Mouse (Mus musculus): ENCODE measurements around the gene Igf2bp2.

Igf2bp2 gene

DNA sequence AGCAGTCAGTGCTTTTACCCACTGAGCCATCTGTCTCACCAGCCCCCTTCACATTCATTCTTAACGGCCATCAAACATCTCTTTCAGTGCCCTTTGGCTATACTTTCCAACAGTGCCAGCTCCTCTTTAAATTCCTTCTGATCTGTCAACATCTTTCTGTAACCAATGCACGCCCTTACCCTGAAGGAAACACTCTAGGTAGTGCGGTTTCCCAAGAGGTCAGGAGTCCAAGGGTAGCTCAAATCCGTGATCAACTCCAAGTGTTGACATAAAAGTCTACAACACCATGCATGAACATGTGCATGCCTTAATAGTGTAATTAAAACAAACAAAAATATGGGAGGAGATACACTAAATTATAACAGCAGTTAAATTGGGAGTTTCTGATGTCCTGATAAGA, 53.9 kb downstream of the Igf2bp2 start:
- DNase-seq (ENCODE audit: extremely low spot score, low read depth, low spot score), result no peak

DNA sequence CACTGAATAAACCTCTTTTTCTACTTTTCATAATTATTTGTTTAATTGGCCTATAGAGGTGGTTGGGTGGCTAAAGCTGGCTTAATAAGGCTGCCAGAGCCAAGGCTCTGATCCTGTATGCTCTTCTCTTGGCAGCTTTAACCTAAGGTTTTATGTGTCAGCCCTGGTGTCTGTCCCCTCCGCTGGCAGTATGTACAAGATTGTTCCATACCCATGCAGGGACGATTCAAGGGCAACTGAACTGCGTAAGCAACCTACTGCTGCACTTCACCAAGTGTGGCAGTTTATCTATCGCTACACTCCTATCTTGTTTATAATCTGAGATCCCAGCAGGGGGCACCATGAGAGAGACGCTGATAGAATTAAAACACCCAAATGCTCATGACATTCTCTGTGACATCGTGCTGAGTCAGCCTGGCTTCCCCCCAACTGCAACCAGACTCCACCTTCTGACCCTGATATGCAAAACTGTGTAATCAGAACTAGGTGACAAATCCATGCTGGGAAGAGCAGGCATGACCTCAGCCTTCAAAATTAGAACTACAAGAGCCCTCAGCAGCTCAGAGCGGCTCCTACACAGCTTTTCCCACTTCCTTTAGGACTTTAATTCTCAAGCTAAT, 55.1 kb downstream of the Igf2bp2 start:
- DNase-seq (ENCODE audit: extremely low spot score, low read depth, low spot score), result no peak

DNA sequence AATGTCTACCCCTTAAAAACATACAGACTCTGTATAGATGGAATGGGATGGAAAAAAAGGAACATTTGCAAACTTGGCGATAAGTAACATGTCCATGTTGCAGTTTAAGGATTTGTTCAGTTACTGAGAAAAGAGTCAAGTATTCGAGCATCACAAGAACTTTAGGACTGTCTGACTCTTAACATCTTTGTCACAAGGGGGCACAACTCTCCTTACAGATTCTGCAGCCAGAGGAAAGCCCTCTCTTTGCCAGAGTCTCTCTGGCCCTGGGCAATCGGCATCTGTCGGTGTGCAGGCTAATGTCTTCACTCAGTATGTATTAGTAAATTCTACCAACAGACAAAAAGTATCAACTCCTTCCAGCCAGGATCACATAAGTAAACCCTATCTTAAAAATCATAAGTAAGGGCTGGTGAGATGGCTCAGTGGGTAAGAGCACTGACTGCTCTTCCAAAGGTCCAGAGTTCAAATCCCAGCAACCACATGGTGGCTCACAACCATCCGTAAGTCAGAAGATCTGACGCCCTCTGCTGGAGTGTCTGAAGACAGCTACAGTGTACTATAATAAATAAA, 57.0 kb downstream of the Igf2bp2 start:
- no peak for DNase-seq (ENCODE audit: extremely low spot score, low read depth, low spot score)

DNA sequence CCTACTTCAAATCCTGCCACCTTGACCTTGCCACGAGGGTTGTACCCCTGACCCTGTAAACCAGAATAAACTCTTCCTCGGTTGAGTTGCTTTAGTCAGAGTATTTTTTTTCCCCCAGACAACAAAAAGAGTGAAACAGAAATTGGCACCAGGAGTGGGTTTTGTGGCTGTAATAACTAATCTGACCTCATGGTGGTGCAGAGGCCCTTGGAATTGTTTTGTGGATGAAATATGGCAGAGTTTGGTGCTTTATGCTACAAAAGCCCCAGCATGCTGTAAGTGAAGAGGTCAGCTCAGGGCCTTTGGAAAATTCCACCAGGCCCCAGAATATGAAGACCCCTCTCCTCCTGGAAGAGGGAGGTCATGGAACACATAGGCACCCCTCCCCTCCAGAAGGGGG, 63.0 kb downstream of the Igf2bp2 start:
- no peak for DNase-seq (ENCODE audit: extremely low spot score, low read depth, low spot score)

DNA sequence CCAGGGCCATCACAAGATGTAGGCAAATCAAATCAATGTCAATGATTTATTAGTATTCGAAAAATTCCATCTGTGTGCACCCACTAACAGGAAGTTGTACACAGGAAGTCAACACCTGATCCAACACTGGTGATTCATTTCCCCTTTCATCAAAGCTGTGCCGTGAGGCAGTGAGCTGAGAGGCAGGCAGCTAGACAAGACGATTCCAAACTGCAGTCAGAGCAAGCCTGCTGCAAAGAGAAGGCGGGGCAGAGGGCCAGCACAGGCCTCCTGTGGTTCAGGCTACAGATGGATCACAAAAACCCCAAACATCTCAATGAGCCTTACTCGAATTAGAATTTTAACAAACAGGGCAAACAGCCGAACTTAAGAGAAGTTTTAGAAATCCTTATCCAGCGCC, 65.4 kb downstream of the Igf2bp2 start:
- DNase-seq (ENCODE audit: extremely low spot score, low read depth, low spot score), result no peak

DNA sequence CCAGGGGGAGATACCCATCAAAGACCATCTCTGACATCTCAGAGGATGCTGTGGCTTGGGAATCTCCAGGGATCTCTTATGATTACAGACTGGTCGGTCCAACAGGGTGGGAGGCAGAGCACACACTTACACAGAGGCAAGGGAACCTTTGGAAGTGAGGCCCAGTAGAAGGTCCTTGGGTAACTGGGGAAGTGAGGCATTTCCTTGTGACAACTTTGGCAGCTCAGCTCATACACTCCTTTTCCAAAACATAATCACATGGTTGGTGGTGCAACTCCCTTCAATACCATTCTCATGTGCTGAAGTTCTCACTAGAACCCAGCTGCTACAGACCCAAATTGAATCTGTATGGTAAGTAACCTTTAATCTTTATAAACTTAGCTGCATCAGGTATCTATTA, 67.3 kb downstream of the Igf2bp2 start:
- no peak for DNase-seq (ENCODE audit: extremely low spot score, low read depth, low spot score)

DNA sequence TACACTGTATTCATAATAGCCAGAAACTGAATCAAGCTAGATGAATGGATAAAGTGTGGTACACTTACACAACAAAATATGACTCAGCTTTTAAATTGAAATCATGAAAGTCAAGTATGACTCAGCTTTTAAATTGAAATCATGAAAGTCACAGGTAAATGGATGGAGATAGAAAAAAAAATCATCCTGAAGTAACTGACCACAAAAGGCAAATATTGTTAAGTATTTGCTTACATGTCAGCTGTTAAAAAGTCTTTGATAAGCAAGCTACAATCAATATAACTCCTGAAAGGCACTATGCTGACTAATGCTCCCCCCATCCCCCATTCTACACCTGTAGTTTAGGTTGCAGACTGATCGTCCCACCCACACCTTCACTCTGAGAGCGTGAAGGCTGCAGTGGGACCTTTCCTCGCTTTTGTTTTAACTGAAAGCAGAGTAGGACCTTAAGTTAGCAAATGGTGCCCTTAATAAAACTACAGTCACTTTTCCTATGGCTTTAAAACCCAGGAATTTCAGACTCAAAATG, 71.8 kb downstream of the Igf2bp2 start:
- no peak for DNase-seq (ENCODE audit: extremely low spot score, low read depth, low spot score)

DNA sequence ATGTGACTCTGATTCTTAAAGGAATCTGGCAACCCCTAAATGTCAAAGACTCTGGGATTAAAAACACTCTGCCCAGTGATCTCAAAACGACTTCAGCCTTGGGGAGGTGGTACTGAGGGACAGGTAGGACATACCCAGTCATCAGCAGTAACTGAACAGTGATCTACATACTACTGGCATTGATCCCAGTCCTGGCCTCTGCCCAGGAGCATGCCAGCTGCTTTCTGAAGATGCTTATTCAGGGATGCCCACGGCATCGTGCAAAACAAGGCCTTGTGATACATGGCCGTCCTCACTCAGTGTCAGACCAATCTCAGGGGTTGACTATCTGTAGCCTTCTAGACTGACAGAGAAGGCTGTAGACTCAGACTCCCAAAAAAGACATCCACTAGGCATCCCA, 77.7 kb downstream of the Igf2bp2 start:
- no peak for DNase-seq (ENCODE audit: extremely low spot score, low read depth, low spot score)

DNA sequence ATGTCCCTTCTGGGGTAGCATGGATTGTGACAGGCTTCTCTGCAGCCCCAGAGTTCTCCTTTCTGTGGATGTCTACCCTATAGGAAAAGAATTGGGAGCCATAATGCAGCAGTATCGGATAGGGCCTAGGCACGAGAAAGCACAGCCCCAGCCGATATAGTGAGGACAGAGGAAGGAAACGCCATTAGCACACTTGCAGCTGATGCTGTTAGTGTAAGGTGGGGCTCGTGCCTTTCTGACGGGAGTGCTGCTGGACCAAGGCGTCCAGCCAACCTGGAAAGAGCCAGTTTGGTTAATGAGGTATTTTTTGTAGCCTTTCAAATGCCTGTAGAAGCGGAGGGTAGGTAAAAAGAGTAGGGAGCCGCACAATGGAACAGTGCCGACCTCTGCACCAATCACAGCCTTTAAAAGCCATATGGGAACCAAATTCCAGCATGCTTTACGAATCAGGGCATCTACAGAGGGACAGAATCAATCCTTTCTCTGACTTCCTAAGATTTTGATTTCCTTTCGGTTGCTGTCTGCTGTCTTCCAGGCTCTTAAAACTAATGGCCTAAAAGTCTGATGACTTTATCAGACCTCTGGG, 82.9 kb downstream of the Igf2bp2 start:
- no peak for DNase-seq (ENCODE audit: extremely low spot score, low read depth, low spot score)

DNA sequence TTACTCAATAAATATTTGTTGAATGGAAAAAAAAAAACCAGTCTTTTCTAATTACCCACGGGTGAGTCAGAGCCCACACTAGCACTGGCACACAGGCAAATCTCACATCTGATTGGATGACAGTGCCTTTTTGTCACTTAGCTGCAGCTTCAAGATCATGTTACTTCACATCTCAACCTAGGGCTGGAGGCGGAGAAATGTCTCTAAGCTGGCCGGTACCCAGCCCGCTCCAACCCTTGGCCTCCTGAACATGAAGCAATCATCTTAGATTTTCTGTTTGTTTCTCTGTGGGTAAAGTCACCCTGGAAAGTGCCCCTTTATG, 86.5 kb downstream of the Igf2bp2 start:
- DNase-seq (ENCODE audit: extremely low spot score, low read depth, low spot score), result no peak

DNA sequence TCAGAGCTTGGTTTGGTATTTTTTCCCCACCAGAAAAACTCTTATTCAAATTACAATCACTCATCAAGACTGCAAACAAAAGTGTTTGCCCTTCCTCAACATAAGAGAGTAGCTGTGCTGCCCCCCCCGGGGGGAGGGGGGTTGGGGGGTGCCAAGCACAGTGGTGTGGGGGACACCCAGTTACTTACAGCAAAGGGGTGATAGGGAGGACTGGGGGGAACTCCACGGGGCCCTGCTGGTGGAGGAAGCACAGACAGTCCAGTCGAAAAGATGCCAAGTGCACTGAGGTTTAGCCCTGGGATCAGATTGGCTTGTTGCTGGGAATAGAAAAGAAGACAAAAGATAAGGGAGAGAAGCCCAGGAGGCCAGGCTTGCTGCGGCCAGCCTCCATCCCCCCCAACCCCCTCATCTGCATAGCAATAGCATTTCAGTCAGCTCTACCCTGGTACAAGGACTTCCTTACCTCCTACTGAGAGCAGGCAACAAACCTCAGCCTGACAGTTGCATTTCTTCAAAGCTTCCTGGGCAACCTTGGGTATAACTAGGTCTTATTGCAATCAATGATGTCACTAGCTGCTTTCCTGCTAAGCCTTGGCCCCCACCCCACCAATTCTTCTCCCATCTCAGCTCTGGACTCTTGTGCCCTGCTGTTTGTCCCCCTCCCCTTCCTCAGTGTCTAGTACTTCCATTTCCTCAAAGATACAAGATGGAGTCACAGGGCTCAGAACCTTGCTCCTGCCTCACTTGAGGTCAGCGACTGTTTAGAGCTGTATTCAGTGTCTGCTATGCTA, 87.1 kb downstream of the Igf2bp2 start:
- no peak for DNase-seq (ENCODE audit: extremely low spot score, low read depth, low spot score)

DNA sequence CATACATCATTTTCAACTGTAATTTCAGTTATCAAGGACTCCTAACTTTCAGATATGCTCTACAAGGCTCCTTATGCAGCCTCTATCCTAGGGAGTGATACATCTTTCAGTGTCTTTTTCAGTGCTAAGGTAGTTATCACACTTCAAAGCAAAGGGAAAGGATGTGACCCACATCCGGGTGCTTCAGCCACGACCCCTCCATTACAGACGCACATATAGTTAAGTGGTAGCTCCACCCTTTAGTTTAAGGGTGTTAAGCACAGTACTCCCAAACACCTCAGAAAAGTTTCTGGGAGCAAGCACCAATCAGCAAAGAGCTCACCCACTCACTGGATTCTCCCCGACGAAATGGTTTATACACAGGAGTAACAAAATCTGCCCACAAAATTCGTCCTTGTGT, 88.0 kb downstream of the Igf2bp2 start:
- DNase-seq (ENCODE audit: extremely low spot score, low read depth, low spot score), result no peak

DNA sequence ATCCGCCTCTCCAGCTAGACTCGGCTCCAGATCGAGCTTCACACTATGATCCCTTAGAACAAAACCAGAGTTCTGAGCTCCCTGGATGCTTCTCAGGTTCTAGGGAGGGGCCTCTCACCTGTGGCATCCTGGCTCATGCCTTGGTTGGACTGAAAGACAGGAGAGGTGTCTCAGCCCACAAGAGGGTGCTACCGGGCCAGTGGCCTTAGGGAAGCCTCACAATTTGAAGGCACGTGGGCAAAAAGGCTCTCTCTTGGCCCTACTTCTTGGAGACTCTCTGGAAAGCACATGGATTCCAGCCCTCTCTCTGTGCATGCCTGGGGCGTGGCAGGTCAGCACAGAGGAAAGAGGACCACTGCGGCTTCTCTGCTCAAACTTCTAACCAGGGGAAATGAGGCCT, 91.7 kb downstream of the Igf2bp2 start:
- DNase-seq (ENCODE audit: extremely low spot score, low read depth, low spot score), result no peak

DNA sequence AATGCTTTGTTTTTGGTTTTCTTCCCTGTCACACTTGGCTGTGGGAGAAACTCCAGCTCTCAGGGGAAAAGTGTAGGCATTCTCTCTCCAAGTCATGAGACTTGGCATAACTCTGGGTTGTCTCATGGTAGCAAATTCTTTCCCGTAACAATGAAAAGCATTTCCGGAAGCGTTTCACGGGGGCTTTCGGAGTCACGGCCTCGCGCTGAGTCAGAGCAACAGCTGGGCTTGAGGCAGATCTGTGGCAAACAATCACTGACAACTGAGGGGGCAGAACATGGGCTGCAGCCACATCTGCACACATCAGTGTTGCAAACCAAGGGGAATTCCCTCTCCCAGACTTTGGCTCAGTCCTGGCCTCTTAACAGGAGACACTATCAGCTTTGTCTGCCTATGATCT, 95.7 kb downstream of the Igf2bp2 start:
- DNase-seq (ENCODE audit: extremely low spot score, low read depth, low spot score), result no peak

DNA sequence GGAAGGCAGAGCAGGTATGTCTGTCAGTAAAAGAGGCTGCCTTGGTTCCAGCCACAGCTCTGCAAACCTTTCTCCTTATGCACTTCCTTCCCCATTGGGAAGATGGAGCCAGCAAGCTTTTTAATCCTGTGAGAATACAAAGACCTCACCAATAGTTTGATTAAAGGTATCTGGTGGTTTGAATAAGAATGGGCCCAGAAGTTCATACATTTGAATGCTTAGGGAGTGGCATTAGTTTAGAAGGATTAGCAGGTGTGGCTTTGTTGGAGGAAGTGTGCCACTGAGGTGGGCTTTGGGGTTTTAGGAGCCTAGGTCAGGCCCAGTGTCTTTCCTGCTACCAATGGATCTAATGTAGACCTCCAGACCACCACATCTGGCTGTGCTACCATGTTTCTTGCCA, 97.6 kb downstream of the Igf2bp2 start:
- no peak for DNase-seq (ENCODE audit: extremely low spot score, low read depth, low spot score)

DNA sequence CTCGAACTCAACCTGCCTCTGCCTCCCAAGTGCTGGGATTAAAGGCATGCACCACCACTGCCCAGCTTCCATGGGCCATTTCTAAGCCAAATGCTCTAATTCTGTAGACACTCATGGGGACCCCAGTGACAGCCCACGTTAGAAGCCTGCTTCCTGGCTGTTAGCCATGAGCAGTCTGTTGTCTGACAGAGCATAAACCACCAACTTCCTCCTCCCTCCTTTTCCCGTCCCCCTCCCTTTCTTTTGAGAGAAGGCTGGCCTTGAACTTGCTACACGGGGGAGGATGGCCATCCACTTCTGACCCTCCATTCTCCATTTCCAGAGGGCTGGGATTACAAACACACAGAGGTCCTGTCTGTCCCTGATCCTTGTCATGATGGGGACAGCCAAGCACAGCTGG, 100.8 kb downstream of the Igf2bp2 start:
- no peak for DNase-seq (ENCODE audit: extremely low spot score, low read depth, low spot score)

DNA sequence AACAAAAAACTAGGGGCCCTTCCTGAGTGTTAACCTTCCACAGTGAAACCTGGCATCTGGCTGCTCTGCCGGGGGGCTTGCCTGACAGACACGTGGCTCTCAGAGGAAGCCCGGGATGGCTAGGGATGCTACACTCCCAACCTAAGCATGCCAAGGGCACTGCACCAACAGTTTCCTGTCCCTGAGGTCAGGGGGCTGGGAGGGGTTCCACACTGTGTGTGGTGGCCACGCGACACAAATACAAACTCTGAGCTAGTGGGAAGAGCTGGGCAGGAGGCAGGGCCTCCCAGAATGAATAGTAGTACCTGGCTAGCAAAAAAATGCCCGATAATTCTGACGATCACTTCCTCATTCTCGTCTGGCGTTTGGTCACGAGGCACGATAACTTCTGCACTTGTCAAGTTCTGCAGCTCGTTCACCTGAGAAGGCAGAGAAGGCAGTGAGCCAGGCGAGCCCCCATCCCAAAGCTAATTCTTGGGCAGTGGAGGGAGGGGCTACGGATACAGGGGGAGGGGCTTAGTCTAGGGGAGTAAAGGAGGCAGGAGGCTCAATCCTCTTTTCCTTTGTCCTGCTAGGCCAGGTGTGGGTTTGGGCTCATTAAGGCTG, 101.4 kb downstream of the Igf2bp2 start:
- DNase-seq (ENCODE audit: extremely low spot score, low read depth, low spot score), result no peak

DNA sequence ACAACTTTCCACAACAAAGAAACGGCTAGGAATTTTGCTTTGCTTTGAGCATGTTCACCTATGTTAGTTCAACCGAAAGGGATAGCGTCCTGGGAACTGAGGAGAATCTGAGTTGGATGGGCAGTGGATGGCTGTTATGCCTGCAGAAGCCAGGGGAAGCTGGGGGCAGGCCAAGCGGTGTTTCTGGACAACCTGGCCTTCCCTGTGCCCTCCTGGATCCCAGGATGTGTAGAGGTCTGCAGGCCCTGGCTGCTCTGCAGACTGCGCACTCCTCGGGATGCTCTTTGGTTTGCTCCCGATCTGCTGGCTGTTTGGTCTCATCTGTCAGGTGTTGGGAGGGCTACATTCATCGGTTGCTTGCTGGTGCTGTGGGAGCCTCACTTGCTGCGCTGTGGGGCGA, 102.7 kb downstream of the Igf2bp2 start:
- DNase-seq (ENCODE audit: extremely low spot score, low read depth, low spot score), result no peak

DNA sequence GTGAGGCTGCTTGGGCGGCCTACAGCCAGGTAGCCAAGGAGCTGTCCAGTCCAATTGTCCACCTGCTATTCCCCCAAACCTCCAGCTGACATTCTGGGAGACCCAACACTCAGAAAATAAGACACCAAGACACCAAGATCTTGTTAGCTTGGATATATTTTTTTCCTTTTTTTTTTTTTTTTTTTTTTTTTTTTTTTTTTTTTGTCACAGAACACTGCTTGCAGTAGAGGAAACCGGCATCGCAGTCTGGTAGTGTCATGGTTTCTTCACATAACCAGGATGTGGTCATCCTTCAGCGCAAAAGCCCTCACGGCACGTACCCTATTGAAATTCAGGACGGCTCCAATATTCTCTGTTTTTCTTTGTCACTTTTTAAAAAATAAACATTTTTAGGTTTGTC, 104.2 kb downstream of the Igf2bp2 start:
- DNase-seq (ENCODE audit: extremely low spot score, low read depth, low spot score), result no peak

DNA sequence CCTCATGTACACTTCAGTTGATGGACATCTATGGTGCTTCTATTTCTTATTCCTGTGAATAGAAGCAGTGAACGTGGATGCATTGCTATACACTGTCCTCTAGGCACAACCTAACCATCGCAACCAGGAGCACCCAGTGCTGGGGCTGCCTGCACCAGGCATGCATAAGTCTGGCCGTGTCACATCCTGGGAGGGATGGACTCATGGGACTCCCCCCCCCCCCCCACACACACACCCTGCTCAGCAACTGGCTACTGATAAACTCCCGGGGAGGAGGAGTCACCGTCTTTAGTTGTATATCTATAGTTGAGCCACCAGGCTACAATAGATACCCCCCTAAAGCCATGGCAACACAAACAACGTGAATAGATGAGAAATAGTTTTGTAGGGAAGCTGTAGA, 105.6 kb downstream of the Igf2bp2 start:
- no peak for DNase-seq (ENCODE audit: extremely low spot score, low read depth, low spot score)

DNA sequence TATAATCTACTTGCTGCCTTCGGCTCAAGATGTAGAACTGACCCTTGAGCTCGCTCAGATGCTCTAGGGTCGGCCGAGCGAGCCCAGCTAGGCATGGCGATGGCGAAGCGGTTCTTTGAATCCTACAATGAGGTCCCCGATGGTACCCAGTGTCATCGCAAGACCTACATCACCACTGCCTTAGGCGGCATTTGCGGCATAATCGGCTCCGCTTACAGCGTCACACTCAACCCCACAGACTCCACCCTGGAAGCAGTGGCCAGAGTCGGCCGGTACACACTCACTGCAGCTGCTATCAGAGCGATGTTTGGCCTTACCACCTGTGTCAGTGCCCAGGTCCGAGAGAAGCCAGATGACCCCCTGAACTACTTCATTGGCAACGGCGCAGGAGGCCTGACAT, 109.7 kb downstream of the Igf2bp2 start:
- no peak for DNase-seq (ENCODE audit: extremely low spot score, low read depth, low spot score)
